ENCODE assay signal across 22 mouse cellular contexts in the genomic region with DNA sequence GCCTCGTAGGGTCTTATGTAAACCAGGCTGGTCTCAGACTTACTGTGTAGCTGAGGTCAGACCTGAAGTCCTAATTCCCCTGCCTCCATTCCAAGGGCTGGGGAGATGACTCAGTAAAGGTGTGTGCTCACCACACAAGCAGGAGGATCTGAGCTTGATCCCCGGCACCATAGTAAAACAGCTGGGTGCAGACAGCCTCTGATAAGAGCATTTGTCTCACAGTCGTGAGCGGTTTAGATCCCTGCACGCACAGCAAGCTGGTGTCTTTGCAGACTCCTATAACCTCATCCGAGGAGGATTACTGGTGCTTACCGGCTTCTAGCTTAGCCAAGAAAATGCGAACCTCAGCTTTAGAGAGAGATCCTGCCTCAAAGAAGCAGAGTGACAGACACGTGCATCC.
"Had no signal": no experiment of that assay in that cellular context is flagged by ENCODE, and none has a peak within 500 bp of the region (broad histone marks: within the 10 kb centered on the region; RNA-seq: fewer than 3 reads in every experiment).

No protein-coding gene starts in this region.

- H3K9me3 ChIP-seq: heart, embryonic 12.5 days; intestine, embryonic 15.5 days; limb, embryonic 10.5 days; limb, embryonic 12.5 days had no signal

- H3K27ac ChIP-seq: heart, adult 2 months; hindbrain, embryonic 10.5 days; hindbrain, embryonic 12.5 days; hindbrain, embryonic 14.5 days; intestine, embryonic 15.5 days; layer of hippocampus, adult 2 months; left cerebral cortex, adult 2 months; limb, embryonic 10.5 days; limb, embryonic 12.5 days had no signal

- H3K27me3 ChIP-seq: heart, embryonic 12.5 days; hindbrain, embryonic 12.5 days; intestine, embryonic 15.5 days; limb, embryonic 12.5 days had no signal

- H3K4me1 ChIP-seq: limb, embryonic 10.5 days; limb, embryonic 12.5 days had no signal

- H3K4me2 ChIP-seq: heart, embryonic 12.5 days; hindbrain, embryonic 12.5 days; hindbrain, embryonic 14.5 days; intestine, embryonic 15.5 days; limb, embryonic 12.5 days had no signal

- DNase-seq: gastrocnemius, postnatal 14 days; gastrocnemius, postnatal 36 days; heart, adult 11 months; heart, adult 2 months; heart, postnatal 10 days; heart, postnatal 4 days; kidney, adult 18-20 months; kidney, adult 8-10 months; kidney, postnatal 10 days; kidney, postnatal 4 days had no signal

- H3K9ac ChIP-seq: heart, embryonic 12.5 days; hindbrain, embryonic 12.5 days; hindbrain, embryonic 14.5 days; intestine, embryonic 15.5 days; limb, embryonic 12.5 days had no signal

- H3K4me3 ChIP-seq: heart, adult 2 months; heart, embryonic 12.5 days; hindbrain, embryonic 10.5 days; hindbrain, embryonic 12.5 days; intestine, embryonic 15.5 days; layer of hippocampus, adult 2 months; left cerebral cortex, adult 2 months; limb, embryonic 10.5 days; limb, embryonic 12.5 days had no signal

- ATAC-seq: hindbrain, embryonic 16.5 days; inflammation-experienced regulatory T-cells, adult 6 months; intestine, embryonic 15.5 days; intestine, postnatal 0 days had no signal
